Mouse (Mus musculus) lung, postnatal 0 days (tissue): ENCODE measurements at regions not wholly inside any gene's neighbourhood (a gene's known extent, or its start where the extent isn't known, plus 50 kb on each side); places are given as distances from the start of the nearest gene placed in this dataset.

Experiments
- CTCF ChIP-seq: IDR thresholded peaks from 2 replicates; pipeline ENCODE4 v1.5.1; 2016; ENCODE audit warnings: antibody characterized with exemption, mild to moderate bottlenecking
- EP300 ChIP-seq: IDR thresholded peaks from 2 replicates; pipeline ENCODE4 v1.6.1; 2016; ENCODE audit warnings: antibody characterized with exemption, mild to moderate bottlenecking, control low read depth

DNA sequence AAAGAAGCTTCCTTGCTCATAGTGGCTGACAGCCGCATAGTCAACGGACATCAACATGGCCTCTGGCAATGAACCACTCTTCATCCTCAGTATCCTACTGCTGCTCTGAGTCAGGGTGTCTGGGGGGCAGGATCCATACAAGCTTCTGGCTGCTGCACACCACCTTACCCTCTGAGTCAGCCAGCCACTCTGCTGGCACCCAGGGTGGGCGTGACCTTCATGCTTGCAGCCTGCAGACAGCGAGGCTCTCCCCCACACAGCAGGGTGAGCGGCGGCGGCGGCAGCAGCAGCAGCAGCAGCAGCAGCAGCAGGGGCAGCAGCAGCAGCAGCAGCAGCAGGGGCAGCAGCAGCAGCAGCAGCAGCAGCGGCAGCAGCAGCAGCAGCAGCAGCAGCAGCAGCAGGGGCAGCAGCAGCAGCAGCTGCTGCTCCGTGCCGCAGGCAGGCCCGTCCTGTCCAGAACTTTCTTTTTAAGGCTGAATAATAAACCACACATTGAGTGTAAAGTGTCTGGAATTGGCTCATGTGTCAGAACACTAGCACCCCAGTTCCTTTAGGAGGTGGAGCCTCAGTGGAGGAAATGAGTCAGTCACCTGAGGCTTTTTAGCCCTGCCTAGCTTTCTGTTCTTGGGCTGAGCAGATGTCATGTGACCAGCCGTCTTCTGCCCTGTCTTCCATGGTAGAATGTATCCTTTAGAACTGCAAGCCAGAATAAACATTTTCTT, 186.3 kb downstream of the 1810013L24Rik start:
- TF ChIP-seq CTCF, result no peak
- TF ChIP-seq EP300, result no peak
